Mouse (Mus musculus): ENCODE data around the gene Mapk1. TPM values are rescaled to one million over a fixed set of nuclear protein-coding genes. Genes with fewer than 3 reads are reported as not detected.

The Mapk1 gene
- total RNA-seq, 2 experiments from 2014 or later: 183 to 200 TPM

GRCm38 (mm10) chr16:17082121-17082792, 99.1 kb downstream of the Mapk1 start:
- DNase-seq: no peak

DNA sequence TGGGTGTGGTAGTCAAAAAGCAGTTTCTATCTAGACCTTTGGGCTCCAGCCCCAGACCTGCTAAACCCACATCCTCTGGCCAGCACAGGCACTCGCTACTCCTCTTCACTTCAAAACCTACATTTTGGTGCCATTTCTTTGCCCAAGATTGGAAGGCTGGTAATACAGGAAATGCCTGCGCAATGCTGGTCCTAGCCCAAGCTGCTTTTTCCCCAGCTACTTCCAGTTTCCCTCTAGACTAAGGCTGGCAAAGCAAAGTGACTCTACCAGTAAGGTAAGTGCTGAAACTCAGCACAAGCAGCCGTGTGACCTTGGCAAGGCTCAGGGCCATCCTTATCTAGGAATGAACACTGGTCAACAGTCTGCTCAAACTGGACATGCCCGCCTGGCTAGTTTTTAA, 102.5 kb downstream of the Mapk1 start:
- peak; percentile 67 to 70 for DNase-seq

DNA sequence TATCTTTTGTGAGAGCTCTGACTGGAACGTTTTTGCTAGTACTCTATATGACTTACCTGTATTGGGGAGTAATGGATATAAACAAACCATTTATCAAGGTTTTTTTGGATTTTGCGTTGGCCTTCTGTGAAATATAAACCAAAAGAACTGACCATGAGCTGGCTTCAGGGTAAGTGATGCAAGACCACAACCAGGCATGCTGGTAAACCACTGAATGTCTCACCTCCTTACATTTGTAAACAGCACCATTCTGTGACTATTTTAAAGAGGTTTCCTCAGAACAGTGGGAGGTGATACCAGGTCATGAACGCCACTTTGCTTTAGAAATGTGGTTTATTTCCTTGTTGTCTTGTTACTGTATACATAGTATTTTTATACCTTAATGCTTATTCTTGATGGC, 103.1 kb downstream of the Mapk1 start:
- DNase-seq: no peak

DNA sequence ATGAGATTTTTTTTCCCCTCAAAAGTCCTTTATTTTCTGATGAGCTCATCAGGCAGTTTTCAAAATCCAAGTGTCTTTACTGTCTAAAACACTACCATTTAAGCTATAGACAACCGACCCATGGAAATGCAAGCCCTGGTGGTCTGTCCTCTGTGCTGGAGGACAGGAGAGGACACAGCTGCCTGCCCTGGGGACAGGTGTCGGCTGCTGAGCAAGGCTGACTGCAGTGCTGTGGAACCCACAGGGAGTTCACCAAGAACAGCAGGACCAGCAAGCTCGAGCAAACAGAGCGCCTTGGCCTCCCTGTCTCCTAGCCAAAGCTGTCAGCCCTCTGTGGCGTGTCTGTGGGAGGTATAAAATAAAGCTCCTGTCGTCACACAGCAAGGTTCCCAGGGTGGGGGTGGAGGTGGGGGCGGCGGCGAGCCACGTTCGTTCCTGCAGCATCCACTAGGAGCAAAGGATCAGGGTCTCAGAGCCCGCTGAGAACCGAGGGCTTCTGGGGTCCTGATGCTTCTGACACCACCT, 103.5 kb downstream of the Mapk1 start:
- DNase-seq: no peak

DNA sequence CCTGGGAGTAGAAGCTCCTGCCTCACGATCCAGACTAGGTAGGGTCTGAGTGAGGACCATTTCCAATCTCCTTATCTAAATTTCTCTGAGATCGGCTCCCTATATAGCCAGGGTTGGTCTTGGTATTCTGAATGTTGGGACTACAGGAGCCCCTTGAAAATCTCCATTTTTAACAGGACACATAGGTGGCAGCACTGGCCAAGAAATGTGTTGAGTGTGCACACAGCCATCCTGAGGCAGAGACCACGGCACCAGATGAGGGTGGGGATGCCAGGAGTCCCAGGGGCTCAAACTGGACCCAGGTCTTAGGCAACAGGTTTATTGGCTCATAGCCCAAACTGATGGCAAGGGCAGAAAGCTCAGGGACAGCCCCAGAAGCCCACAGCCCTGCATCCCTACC, 105.2 kb downstream of the Mapk1 start:
- DNase-seq: no peak

DNA sequence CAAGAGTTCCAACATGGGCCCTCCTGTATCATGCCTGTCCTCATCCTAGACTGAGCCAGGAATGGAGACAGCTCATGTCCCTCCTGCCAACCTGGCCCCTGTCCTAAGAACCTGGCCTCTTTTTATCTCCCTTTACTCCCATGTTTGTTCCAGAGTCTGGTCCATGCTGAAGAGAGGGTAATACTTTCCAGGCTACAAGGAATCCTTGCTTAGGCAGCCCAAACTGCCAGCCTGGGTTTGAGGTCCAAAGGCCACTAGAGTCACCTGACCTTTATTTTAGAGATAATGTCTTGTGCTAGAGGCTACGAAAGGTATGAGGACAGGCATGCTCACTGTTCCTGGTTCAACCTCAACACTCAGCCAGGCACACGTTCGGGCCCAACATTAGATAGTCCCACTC, 113.8 kb downstream of the Mapk1 start:
- DNase-seq: no peak

Other genes starting within 250 kb of the Mapk1 start
- gene Spag6l, start 153.9 kb upstream of the Mapk1 start, total RNA-seq (2021): under 1 TPM; 0.10 to 0.30 TPM
- gene Igll1, start 119.4 kb upstream of the Mapk1 start, total RNA-seq (2021): not detected
- 10 to 100 TPM; 49.0 to 51.6 TPM for gene Top3b, start 112.6 kb upstream of the Mapk1 start, total RNA-seq (2021)
- gene Vpreb1, start 112.5 kb upstream of the Mapk1 start, total RNA-seq (2021): under 1 TPM in 1 of 2 experiments, not detected in 1; 0.46 TPM
- 10 to 100 TPM; 38.2 to 45.0 TPM for gene Ppm1f, start 86.9 kb upstream of the Mapk1 start, total RNA-seq (2021)
- 1 to 10 TPM; 3.3 to 7.8 TPM for gene Ypel1, start 86.3 kb downstream of the Mapk1 start, total RNA-seq (2021)
- 10 to 100 TPM; 83.4 to 97.0 TPM for gene Ppil2, start 127.9 kb downstream of the Mapk1 start, total RNA-seq (2021)
- 1 to 10 TPM in 1 of 2 experiments, under 1 TPM in 1; 0.66 to 1.7 TPM for gene 2610318N02Rik, start 141.8 kb downstream of the Mapk1 start, total RNA-seq (2021)
- gene Sdf2l1, start 149.0 kb downstream of the Mapk1 start, total RNA-seq (2021): 10 to 100 TPM; 28.2 to 29.8 TPM
- gene Ydjc, start 161.2 kb downstream of the Mapk1 start, total RNA-seq (2021): 1 to 10 TPM; 3.7 to 6.9 TPM
- gene Ccdc116, start 163.8 kb downstream of the Mapk1 start, total RNA-seq (2021): under 1 TPM; 0.33 to 0.43 TPM
- gene Ube2l3, start 219.3 kb downstream of the Mapk1 start, total RNA-seq (2021): 100 to 1,000 TPM; 219 to 220 TPM
- not detected for gene Rimbp3, start 225.2 kb downstream of the Mapk1 start, total RNA-seq (2021)

All from adrenal gland, postnatal 36 days (tissue).